Mouse (Mus musculus) lung, embryonic 15.5 days (tissue): ENCODE data around the gene Urm1. TPM values are rescaled to one million over a fixed set of nuclear protein-coding genes. Genes with fewer than 3 reads are reported as not detected.
"Not testable (repeated sequence)": the region's sequence is repeated elsewhere in the genome, so short reads cannot be mapped to it uniquely, and the experiment has no call there.

Source experiments
- ATAC-seq: fragments of 200-750 bp; cut with Nextera tagmentation; 2 replicates; pipeline ENCODE4 v1.8.0; 2017; ENCODE audit warnings: moderate number of reproducible peaks, borderline replicate concordance; ENCODE audit not compliant: low FRiP score, low TSS enrichment; ENCODE audit errors: extremely low read depth
- H3K27ac ChIP-seq: fragments of 300-500 bp; sonication (generic); 2 replicates; pipeline ENCODE4 v1.5.1; 2015; ENCODE audit warnings: moderate library complexity, mild to moderate bottlenecking, inconsistent platforms
- H3K27me3 ChIP-seq: fragments of 300-500 bp; sonication (generic); 2 replicates; pipeline ENCODE4 v1.6.1; 2015; ENCODE audit warnings: inconsistent platforms
- H3K36me3 ChIP-seq: fragments of 300-500 bp; sonication (generic); 2 replicates; pipeline ENCODE4 v1.6.1; 2015; ENCODE audit warnings: inconsistent platforms
- H3K4me1 ChIP-seq: fragments of 300-500 bp; sonication (generic); 2 replicates; pipeline ENCODE4 v1.6.1; 2015; ENCODE audit warnings: inconsistent platforms
- H3K4me2 ChIP-seq: fragments of 300-500 bp; sonication (generic); 2 replicates; pipeline ENCODE4 v1.6.1; 2015; ENCODE audit warnings: inconsistent platforms, mild to moderate bottlenecking, moderate library complexity
- H3K4me3 ChIP-seq: fragments of 300-500 bp; sonication (generic); 2 replicates; pipeline ENCODE4 v1.5.1; 2015; ENCODE audit warnings: mild to moderate bottlenecking, inconsistent platforms
- H3K9ac ChIP-seq: fragments of 300-500 bp; sonication (generic); 2 replicates; pipeline ENCODE4 v1.6.1; 2015; ENCODE audit warnings: inconsistent platforms
- H3K9me3 ChIP-seq: fragments of 300-500 bp; sonication (generic); 2 replicates; pipeline ENCODE4 v1.6.1; 2016; ENCODE audit warnings: inconsistent platforms
- WGBS: fragments of 180-500 bp; shearing (Covaris S2); methylation state at CpG from one replicate; pipeline ENCODE4 v1.1.7; 2015; 5-methylcytosine and 5-hydroxymethylcytosine counted together
- polyA plus RNA-seq: library from polyadenylated mRNA; unstranded; fragments of >200 nt; fragmentation: Nextera tagmentation; extraction: Ambion mirVana; gene quantifications from 2 replicates; pipeline ENCODE4 v1.2.1, GENCODE M21; 2015

Urm1 gene
- polyA plus RNA-seq, 1 experiment from 2014 or later = 27.2 TPM

- no peak overlapping the region for H3K9ac ChIP-seq
- H3K4me1 ChIP-seq = peaks cover 11% of the 10 kb centered on the region
- no peak for ATAC-seq
- no peaks in the 10 kb centered on the region for H3K27me3 ChIP-seq
- WGBS = 92% methylated on average over 10 of the region's 10 CpGs
- no peaks in the 10 kb centered on the region for H3K36me3 ChIP-seq
- no peak overlapping the region for H3K27ac ChIP-seq
- no peak overlapping the region for H3K4me2 ChIP-seq
- no peaks in the 10 kb centered on the region for H3K9me3 ChIP-seq
- H3K4me3 ChIP-seq = no peak overlapping the region
Measured at GRCm38 (mm10) chr2:29872581-29873295, 52.9 kb downstream of the Urm1 start.

- Histone ChIP-seq H3K4me3 (no peak overlapping the region), H3K9me3 (no peaks in the 10 kb centered on the region), H3K4me2 (no peak overlapping the region), H3K27me3 (no peaks in the 10 kb centered on the region), H3K36me3 (no peaks in the 10 kb centered on the region), H3K27ac (no peak overlapping the region), H3K4me1 (peaks cover 11% of the 10 kb centered on the region), H3K9ac (no peak overlapping the region)
- 84% methylated on average over 4 of the region's 4 CpGs for WGBS
- no peak for ATAC-seq
Measured at GRCm38 (mm10) chr2:29873801-29874200, 53.9 kb downstream of the Urm1 start.

- ATAC-seq = no peak
- 74% methylated on average over 4 of the region's 4 CpGs for WGBS
Measured at GRCm38 (mm10) chr2:29878061-29878460, 58.2 kb downstream of the Urm1 start.

GRCm38 (mm10) chr2:29879191-29879590, 59.3 kb downstream of the Urm1 start:
- ATAC-seq = no peak
- Histone ChIP-seq H3K4me2 (no peak overlapping the region), H3K9me3 (no peaks in the 10 kb centered on the region), H3K27me3 (no peaks in the 10 kb centered on the region), H3K27ac (no peak overlapping the region), H3K4me3 (no peak overlapping the region), H3K36me3 (no peaks in the 10 kb centered on the region), H3K9ac (no peak overlapping the region), H3K4me1 (no peaks in the 10 kb centered on the region)
- WGBS = 57% methylated on average over 8 of the region's 8 CpGs

More at GRCm38 (mm10) chr2:29878061-29878460, 58.2 kb downstream of the Urm1 start:
- Histone ChIP-seq H3K27me3 (no peaks in the 10 kb centered on the region), H3K27ac (no peak overlapping the region), H3K9ac (no peak overlapping the region), H3K4me1 (no peaks in the 10 kb centered on the region), H3K4me3 (no peak overlapping the region), H3K4me2 (no peak overlapping the region), H3K36me3 (no peaks in the 10 kb centered on the region), H3K9me3 (no peaks in the 10 kb centered on the region)

DNA sequence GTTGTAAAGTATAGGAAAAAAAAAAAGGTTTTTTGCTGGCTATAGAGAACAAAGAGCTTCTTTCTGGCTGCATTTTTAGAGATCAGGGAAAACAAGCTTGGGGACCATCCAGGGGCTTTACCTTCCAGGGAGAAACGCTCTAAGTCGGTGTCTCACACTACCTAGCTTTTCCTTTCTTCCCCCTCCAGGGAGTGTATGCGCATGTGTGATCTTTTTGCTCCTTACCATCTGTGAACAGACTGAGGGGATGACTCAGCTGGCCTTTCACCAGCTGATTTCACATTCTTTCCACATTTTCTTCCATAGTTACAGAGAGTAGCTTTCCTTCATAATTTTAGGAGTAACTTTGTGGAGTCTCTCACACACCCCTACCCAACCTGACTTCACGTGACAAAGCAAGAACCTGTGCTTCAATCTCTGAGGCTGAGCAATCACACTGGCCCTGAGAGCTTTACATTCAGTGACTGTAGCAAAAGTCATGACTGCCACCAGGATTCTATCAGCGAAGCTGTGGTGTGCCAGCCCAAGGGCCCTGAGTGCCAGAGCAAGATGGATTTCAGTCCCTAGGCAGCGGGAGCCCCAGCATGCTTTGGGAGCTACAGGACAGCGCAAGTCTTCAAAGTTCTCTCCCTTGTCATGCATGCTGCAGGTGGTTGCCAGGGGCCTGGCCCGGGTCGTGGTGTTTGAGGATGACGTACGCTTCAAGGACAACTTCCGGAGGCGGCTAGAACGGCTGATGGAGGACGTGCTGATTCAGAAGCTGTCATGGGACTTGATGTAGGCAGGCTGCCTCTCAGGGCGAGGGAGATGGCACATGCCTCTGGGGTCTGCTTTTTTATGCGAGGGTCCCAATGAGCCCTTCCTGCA, 60.3 kb downstream of the Urm1 start:
- 58% methylated on average over 17 of the region's 17 CpGs for WGBS
- H3K27me3 ChIP-seq = no peaks in the 10 kb centered on the region

DNA sequence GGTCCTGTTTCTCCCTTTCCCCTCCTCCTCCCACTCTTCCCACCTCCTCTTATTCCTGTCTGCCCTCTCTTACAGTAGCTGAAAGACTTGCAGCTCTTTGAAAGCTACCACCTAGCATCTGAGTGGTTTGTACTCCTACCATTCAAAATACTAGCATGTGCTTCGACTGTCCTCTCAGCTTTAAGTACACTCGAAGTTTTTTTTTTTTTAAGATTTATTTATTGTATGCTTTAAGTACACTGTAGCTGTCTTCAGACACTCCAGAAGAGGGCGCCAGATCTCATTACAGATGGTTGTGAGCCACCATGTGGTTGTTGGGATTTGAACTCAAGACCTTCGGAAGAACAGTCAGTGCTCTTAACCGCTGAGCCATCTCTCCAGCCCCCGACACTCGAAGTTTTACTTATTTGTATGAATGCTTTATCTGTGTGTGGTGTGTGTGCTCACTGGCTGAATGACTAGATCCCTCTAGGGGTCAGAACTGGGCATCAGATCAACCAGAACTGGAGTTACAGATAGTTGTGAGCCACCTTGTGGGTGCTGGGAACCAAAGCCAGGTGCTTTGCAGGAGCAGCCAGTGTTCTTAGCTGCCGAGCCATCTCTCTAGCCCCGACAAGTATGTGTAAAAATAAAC, 66.9 kb downstream of the Urm1 start:
- ATAC-seq = not testable (repeated sequence)
- WGBS = 77% methylated on average over 9 of the region's 9 CpGs

More for the DNA sequence above, 60.3 kb downstream of the Urm1 start:
- Histone ChIP-seq H3K4me2 (no peak overlapping the region), H3K9me3 (no peaks in the 10 kb centered on the region), H3K4me3 (no peak overlapping the region), H3K36me3 (no peaks in the 10 kb centered on the region), H3K4me1 (no peaks in the 10 kb centered on the region), H3K9ac (no peak overlapping the region), H3K27ac (no peak overlapping the region)
- no peak for ATAC-seq

GRCm38 (mm10) chr2:29889066-29889944, 69.4 kb downstream of the Urm1 start, which contains the start of gene Odf2:
Gene Odf2, plus strand, starts transcription at chr2:29889221.
- ATAC-seq = peak; percentile 91
- Histone ChIP-seq H3K4me1 (peaks cover 16% of the 10 kb centered on the region), H3K4me3 (peak within 1 kb of the TSS; percentile 69), H3K27me3 (no peaks in the 10 kb centered on the region; the same call in 1 of the 2 replicates), H3K9ac (peak within 1 kb of the TSS; percentile 73), H3K9me3 (no peaks in the 10 kb centered on the region), H3K36me3 (peaks cover 26% of the 10 kb centered on the region), H3K4me2 (peak within 1 kb of the TSS; percentile 94), H3K27ac (peak within 1 kb of the TSS; percentile 77)
- 1% methylated on average over 69 of the region's 70 CpGs for WGBS

More for the DNA sequence above, 66.9 kb downstream of the Urm1 start:
- H3K27ac ChIP-seq, H3K27me3 ChIP-seq, H3K36me3 ChIP-seq, H3K4me2 ChIP-seq, H3K9ac ChIP-seq, H3K4me3 ChIP-seq, H3K9me3 ChIP-seq: not testable (repeated sequence)
- H3K4me1 ChIP-seq = peaks cover 16% of the 10 kb centered on the region

GRCm38 (mm10) chr2:29889991-29890833, 70.3 kb downstream of the Urm1 start:
- H3K9me3 ChIP-seq = no peaks in the 10 kb centered on the region
- no peaks in the 10 kb centered on the region; the same call in 1 of the 2 replicates for H3K27me3 ChIP-seq
- H3K4me2 ChIP-seq = peak overlapping the region; percentile 94
- peaks cover 16% of the 10 kb centered on the region for H3K4me1 ChIP-seq
- peak; percentile 93 for ATAC-seq
- H3K9ac ChIP-seq = peak overlapping the region; percentile 73
- H3K36me3 ChIP-seq = peaks cover 35% of the 10 kb centered on the region
- under 1% methylated on average over 60 of the region's 61 CpGs for WGBS
- peak overlapping the region; percentile 77 for H3K27ac ChIP-seq
- H3K4me3 ChIP-seq = peak overlapping the region; percentile 69

DNA sequence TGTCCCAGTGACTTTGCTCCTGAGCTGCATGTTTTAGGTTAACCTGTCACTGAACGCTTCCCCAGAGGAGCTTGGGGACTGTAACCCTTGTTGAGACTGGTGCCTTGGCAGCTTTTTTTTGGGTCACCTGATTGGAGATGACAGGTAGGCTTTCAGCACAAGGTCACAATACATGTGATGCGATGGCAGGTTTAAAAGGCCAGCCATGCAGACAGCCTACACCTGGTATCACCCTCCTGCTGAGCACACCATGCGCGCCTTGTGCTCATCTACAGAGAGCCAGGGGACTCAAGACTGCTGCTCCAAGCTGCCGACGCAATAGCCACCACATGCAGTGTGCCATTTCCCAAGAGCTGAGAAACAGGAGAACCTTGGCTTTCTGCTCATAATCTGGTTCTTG, 71.9 kb downstream of the Urm1 start:
- 90% methylated on average over 6 of the region's 6 CpGs for WGBS
- Histone ChIP-seq H3K36me3 (peaks cover 50% of the 10 kb centered on the region), H3K27me3 (no peaks in the 10 kb centered on the region; the same call in 1 of the 2 replicates), H3K9me3 (no peaks in the 10 kb centered on the region), H3K27ac (no peak overlapping the region), H3K4me2 (no peak overlapping the region), H3K4me1 (peaks cover 16% of the 10 kb centered on the region), H3K4me3 (no peak overlapping the region), H3K9ac (no peak overlapping the region)
- no peak for ATAC-seq
